Mouse (Mus musculus): ENCODE data around the gene Gprc6a.

The Gprc6a gene

DNA sequence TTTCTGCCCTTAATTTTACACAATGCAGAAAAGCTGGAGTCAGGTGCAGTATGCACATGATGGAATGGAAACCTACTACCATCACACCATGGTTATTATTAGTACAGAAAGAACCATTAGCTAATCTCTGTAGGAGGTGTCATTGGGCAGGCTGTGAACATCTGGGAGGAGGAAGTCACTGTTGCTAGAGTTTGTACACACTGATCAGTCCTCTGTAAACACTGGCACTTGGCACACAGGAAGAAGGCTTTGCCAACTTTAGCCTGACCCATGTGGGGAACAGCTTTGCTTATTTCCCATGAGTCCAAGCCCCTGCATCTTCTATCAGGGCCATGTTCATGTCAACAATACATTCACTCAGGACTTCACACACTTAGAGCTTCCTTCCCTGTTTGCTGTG is 46.3 kb downstream of the Gprc6a start:
- no peak for DNase-seq (ENCODE audit: low spot score)

DNA sequence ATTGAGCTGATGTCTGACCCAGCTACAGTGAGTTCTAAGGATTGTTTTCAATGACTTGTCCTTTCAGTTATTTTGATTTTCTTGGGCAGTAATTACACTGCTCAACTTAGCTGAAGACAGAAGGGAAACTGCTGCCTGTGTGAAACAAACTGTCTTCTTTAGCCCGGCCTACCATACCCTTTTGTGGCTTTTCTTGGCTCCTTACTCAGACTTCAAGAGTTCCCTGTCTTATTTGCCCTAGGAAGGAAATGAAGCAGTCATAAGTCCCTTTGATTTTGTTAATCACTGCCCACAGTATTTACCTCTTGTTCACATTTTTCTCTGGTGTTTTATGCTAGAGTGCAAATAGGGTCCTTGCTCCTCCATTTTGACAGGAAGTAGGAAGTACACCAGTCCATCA is 46.9 kb downstream of the Gprc6a start:
- no peak for DNase-seq (ENCODE audit: low spot score)

DNA sequence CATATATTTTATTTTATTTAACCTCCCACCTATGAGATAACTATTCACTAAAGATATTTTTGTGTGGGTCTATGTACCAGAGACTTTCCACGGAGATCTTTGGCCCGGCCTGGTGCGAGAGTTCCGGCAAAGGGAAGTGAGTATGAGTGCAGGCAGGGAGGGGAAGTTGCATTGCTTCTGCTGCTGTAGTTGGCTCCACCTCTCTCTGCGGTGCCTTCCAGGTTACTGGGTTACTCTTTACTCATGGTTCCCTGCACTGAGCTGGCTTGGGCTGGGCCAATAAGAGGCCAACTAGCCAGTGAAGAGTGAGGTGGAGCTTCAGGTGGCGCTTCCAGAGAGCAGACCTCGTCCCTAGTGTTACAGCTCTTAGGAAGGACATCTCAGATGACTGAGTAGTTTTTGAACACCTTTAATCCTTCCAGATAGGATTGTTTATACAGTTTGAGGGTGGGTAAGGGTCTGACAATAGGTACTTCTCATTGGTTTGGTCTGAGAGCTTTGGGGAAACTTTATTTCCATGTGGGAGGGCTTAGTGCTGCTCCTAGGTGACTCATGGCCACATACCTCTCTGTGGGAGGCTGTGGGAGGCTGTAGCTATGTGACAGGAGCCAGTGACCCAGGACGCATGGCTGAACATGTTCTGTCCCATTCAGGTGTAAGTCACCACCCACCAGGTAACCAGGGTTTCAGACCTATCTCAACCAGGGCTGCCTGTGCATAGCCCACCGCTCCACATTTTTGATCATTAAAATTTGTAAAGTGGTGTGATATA is 59.9 kb downstream of the Gprc6a start:
- no peak for DNase-seq (ENCODE audit: low spot score)
